Mouse (Mus musculus): ENCODE data around the gene Mybph.

GRCm38 (mm10) chr1:134195117-134195516 lies 1.9 kb downstream of the Mybph start:
- no peak for TF ChIP-seq POLR2A (IDR thresholded peaks at IDR 0.05; ENCODE audit: insufficient read depth, low read depth, low read length)
- no peak for TF ChIP-seq CTCF (IDR thresholded peaks at IDR 0.05; ENCODE audit: insufficient read depth, low read depth, low read length)

Measured in olfactory bulb, adult 2 months (tissue).